Mouse (Mus musculus) embryo, embryonic 11.5 days (tissue): ENCODE data around the gene Rbms3.

Experiments
- DNase-seq: peaks from one replicate; pipeline ENCODE4 v3.0.0-alpha.2; 2012; ENCODE audit warnings: low read depth, low spot score

Rbms3 gene

DNA sequence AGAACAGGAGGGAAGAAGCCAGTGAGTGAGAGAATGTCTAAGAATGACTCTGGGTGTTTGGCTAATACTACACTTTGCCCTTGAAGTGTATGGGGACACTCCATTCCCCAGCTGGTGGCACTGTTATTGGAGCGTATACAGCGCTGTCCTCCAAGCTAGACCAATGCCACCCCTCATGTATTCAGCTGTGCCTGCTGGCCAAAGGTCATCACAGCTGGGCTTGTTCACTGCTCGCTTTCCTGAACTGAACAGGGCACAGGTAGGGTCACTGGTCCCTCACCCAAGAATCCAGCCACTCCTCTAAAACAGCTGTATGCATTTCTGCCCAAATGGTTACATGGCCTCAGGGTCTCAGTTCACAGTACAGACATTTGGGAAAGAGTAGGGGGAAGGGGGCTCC is 253.9 kb downstream of the Rbms3 start:
- DNase-seq = no peak

DNA sequence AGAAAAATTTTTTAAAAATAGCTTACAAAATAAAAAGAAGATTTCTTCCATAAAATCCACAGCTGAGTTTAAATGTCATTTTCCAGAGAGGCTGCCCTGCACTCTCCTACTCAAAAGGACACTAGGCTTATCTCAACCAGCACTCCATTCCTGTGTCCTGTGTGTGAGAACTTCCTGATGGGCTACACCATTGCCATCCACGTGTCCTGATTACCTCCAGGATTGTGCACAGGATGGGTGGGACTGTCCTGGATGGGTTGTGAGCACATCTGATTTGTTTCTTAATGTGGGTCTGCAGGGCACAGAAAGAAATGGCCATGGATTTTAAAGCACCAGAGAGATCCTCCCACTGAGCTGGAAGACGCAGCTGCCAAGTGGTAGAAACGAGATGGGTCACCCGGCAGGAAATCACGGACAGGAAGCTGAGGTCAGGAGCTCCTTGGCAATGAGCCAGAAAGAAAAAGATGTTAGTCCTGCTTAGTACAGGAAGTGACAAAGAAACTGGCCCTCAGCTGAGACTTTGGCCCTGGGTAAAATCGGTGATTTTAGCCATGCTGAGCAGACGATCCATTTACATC is 256.5 kb downstream of the Rbms3 start:
- DNase-seq = no peak

DNA sequence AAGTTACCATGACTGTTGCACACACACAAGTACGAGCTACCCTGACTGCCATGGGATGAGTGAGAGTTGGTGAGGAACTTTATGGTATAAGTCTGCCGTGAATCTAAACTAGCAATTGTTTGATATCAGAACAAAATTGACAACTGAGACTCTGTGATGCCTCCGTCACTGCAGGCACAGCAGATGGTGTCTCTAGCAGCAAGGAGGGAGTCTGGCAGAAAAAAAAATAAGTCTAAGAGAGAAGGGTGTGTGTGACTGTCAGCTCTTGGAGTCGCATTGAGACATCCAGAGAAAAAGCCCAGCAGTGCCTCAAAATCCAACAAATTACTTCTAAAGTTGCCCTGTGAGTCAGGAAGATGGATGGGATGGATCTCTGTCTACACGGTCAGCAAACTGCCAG is 257.7 kb downstream of the Rbms3 start:
- DNase-seq = no peak

DNA sequence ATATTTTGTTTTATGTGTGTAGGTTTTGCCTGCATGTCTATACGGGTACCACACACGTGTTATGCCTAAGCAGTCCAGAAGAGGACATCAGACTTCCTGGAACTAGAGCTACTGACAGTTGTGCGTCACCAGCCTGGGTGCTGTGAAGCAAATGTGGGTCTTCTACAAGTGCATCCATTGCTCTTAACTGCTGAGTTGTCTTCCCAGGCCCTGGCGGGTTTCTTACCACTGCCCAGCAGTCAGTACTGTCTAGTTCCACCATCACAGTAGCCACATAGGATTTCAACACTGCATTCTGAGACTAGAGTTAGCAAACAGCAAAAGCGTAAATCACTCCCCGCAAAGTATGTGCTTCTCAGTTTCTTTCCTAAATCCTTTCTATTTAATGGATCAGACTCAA is 259.6 kb downstream of the Rbms3 start:
- DNase-seq = no peak

DNA sequence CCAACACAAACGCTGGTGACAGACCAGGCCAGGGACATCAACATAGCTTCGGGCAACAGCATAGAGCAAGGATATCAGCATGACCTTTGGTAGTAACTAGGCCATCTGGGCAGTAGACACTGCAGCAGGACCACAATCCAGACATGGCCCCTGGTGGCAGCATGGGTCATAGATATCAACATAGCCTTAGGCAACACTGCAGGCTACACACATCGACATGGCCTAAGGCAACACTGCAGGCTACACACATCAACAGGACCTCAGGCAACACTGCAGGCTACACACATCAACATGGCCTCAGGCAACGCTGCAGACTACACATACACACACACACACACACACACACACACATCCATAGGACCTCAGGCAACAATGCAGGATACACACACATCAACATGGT is 261.7 kb downstream of the Rbms3 start:
- DNase-seq = no peak

- DNase-seq = no peak
Observed at GRCm38 (mm10) chr9:117364610-117365009, 265.1 kb downstream of the Rbms3 start.

- DNase-seq = no peak
Observed at GRCm38 (mm10) chr9:117361431-117361830, 268.3 kb downstream of the Rbms3 start.

DNA sequence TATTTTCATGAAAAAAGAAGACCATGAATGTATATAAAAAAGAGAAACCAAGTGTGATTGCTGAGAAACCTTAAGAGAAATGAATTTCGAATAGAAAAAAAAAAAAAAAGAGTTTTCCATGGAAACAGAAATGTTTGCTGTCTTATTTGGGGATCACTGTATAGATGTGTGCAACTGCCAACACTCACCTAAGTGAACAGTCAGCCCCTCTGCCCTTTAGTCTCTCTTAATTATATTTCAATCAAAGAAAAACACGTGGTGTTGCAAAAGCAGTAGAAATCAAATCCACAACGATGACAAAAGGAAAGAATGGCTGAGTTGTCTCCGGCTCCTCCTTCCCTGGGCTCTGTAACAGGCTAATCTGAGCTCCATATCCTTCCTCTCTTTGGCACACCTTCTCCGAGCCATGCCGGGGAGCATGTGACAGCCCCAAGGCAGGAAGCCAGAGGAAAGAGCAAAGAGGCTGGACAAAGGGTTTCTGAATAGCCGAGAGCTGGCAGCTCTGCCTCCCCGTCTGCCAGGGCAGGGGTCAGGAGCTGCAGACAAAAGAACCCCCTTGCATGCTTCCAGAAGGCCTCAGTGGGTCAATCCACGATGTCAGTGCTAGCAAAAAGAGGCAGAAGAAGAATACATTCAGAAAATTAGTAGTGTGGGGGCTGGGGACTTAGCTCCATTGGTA is 272.8 kb downstream of the Rbms3 start:
- no peak for DNase-seq

- DNase-seq = no peak
Observed at GRCm38 (mm10) chr9:117355501-117355900, 274.2 kb downstream of the Rbms3 start.

GRCm38 (mm10) chr9:117342336-117342735 is 287.4 kb downstream of the Rbms3 start:
- no peak for DNase-seq

GRCm38 (mm10) chr9:117330681-117331080 is 299.0 kb downstream of the Rbms3 start:
- DNase-seq = no peak

GRCm38 (mm10) chr9:117319271-117319670 is 310.4 kb downstream of the Rbms3 start:
- DNase-seq = no peak

GRCm38 (mm10) chr9:117318461-117318860 is 311.3 kb downstream of the Rbms3 start:
- DNase-seq = no peak

DNA sequence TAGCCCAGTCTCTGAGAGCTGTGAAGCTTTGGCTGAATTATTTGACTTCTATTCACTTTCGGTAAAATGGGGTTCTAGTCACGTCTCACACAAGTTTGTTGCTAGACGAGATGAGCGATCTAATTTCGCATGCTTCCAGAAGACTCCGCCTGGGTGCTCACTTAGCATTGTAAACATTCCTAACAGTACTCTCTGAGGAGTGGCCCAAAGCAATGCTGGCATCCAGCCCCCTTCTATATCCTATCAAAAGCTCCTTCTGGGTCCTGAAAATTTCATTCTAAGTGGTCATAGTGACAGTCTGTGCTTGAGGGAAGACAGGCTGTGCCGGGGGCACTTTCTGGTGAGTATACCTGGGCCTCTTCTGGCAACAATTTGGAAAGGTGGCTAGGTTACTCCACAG is 312.5 kb downstream of the Rbms3 start:
- no peak for DNase-seq

- no peak for DNase-seq
Observed at GRCm38 (mm10) chr9:117313642-117314041, 316.1 kb downstream of the Rbms3 start.

DNA sequence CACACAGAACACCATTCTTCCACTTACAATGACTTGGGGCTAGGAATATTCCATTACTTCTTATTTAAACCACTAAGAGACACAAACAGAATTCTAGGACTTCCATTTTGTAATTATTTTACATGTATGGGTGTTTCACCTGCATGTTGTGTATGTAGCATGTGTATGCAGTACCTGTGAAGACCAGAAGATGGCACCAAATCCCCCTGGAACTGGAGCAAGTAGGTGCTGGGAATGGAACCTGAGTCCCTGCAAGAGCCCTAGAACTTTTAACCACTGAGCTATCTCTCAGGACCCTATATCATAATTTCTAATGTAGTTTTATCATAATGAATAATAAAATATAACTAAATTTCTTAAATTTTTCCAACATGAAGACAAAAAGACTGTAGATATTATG is 319.9 kb downstream of the Rbms3 start:
- DNase-seq = no peak

GRCm38 (mm10) chr9:117298991-117299390 is 330.7 kb downstream of the Rbms3 start:
- no peak for DNase-seq

GRCm38 (mm10) chr9:117297662-117298531 is 331.8 kb downstream of the Rbms3 start:
- no peak for DNase-seq

GRCm38 (mm10) chr9:117291066-117291850 is 338.5 kb downstream of the Rbms3 start:
- no peak for DNase-seq

- no peak for DNase-seq
Observed at GRCm38 (mm10) chr9:117274846-117275245, 354.9 kb downstream of the Rbms3 start.

GRCm38 (mm10) chr9:117259614-117260013 is 370.1 kb downstream of the Rbms3 start:
- DNase-seq = no peak

GRCm38 (mm10) chr9:117253361-117253760 is 376.4 kb downstream of the Rbms3 start:
- no peak for DNase-seq
